Mouse (Mus musculus): ENCODE results near the gene Gm15737.

DNA sequence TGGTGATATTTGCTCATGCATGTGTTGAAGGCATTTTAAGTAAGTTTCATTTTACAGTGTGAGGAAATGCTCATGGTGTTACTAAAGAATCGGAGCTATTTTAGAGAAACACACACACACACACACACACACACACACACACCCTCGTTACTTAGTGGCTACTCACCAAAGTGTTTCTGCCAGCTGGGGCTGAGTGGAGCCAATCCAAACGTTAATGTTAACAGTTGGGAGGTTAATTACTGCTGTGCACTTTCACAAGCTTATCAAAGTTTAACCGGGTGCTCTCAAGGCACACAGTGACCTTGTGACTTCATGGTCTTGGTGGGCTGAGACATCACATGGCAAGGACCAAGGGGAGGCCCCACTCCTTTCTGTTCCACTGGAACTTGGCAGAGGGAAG, 52.7 kb downstream of the Gm15737 start:
- TF ChIP-seq CTCF (IDR thresholded peaks at IDR 0.05; ENCODE audit: low read depth), result no peak
- no peak for TF ChIP-seq EP300 (IDR thresholded peaks at IDR 0.05; ENCODE audit: low read depth)

Data from liver, embryonic 14.5 days (tissue).